Comparison of ENCODE assay signal across 11 mouse cellular contexts in genomic region chr10:81646015-81646555, GRCm38 (mm10). TPM values are rescaled to one million over a fixed set of nuclear protein-coding genes. Genes with fewer than 3 reads are reported as not detected.
A peak's percentile ranks its signal among the peaks of the same experiment; 100 is the strongest.
DNase-seq lines count a peak whose midpoint lies in the region; ATAC-seq lines count a peak whose summit lies in the region.
"Had no signal": no experiment of that assay in that cellular context is flagged by ENCODE, and none has a peak within 500 bp of the region (broad histone marks: within the 10 kb centered on the region; RNA-seq: fewer than 3 reads in every experiment).

No protein-coding gene starts in this region.

- DNase-seq in cerebellum, adult 8-10 months = peak; percentile 34
- DNase-seq in kidney, postnatal 10 days = peak; percentile 11
- DNase-seq in kidney, adult 11 months = no peak
- peak; percentile 15 to 57 for DNase-seq in urinary bladder, postnatal 4 days (ENCODE audit: low spot score in 2 of 2)
- no peak for DNase-seq in urinary bladder, postnatal 14 days (ENCODE audit: low spot score)
- no peak for DNase-seq in ovary, postnatal 10 days (ENCODE audit: low spot score)
- DNase-seq: B cell, adult 2 months; embryo, embryonic 11 days; lung, adult 18-20 months had no signal

- no peak for ATAC-seq in cerebellum, adult (ENCODE audit: insufficient number of reproducible peaks, low FRiP score, low TSS enrichment)
- ATAC-seq in erythroblast, adult 5-6 weeks (replicated peaks; ENCODE audit: low FRiP score, poor library complexity, severe bottlenecking) = no peak

RNA-seq across cellular contexts. Expression of gene Gm10778, which starts 2.8 kb away (rescaled TPM):
- total RNA-seq in erythroblast, adult 5-6 weeks (2015; ENCODE audit: low replicate concordance) = 0.63 and 1.9 TPM in 2 replicates
- total RNA-seq in erythroblast, adult 5-6 weeks (2017; ENCODE audit: low replicate concordance) = 1.4 TPM in 1 of 2 replicates, not detected in the other

RNA-seq across cellular contexts. Expression of gene Ankrd24, which starts 17.7 kb away (rescaled TPM):
- total RNA-seq in erythroblast, adult 5-6 weeks (2015; ENCODE audit: low replicate concordance) = not detected in 2 replicates
- 0.28 and 1.1 TPM in 2 replicates for total RNA-seq in erythroblast, adult 5-6 weeks (2017; ENCODE audit: low replicate concordance)

RNA-seq across cellular contexts. Expression of gene Sirt6, which starts 18.5 kb away (rescaled TPM):
- total RNA-seq in erythroblast, adult 5-6 weeks (2015; ENCODE audit: low replicate concordance) = 0.63 and 0.96 TPM in 2 replicates
- total RNA-seq in erythroblast, adult 5-6 weeks (2017; ENCODE audit: low replicate concordance) = 0.56 and 3.7 TPM in 2 replicates

RNA-seq across cellular contexts. Expression of gene BC025920, which starts 40.0 kb away (rescaled TPM):
- 2.9 and 6.0 TPM in 2 replicates for total RNA-seq in erythroblast, adult 5-6 weeks (2015; ENCODE audit: low replicate concordance)
- 2.0 and 8.8 TPM in 2 replicates for total RNA-seq in erythroblast, adult 5-6 weeks (2017; ENCODE audit: low replicate concordance)

RNA-seq across cellular contexts. Expression of gene Tle6, which starts 45.2 kb away (rescaled TPM):
- 1.7 and 2.7 TPM in 2 replicates for total RNA-seq in erythroblast, adult 5-6 weeks (2015; ENCODE audit: low replicate concordance)
- not detected in 2 replicates for total RNA-seq in erythroblast, adult 5-6 weeks (2017; ENCODE audit: low replicate concordance)

Comparison
In these comparisons a context has a peak if more than half of its experiments do, and no peak if none do; other contexts are left out.
1. DNase-seq: peak in cerebellum, adult 8-10 months (single experiment), kidney, postnatal 10 days (single experiment) and urinary bladder, postnatal 4 days (2 of 2); none in kidney, adult 11 months (single experiment), urinary bladder, postnatal 14 days (single experiment) and ovary, postnatal 10 days (single experiment).